Mouse (Mus musculus): ENCODE results near the gene Guca1a. TPM values are rescaled to one million over a fixed set of nuclear protein-coding genes. Genes with fewer than 3 reads are reported as not detected.
"Not testable (repeated sequence)": the region's sequence is repeated elsewhere in the genome, so short reads cannot be mapped to it uniquely, and the experiment has no call there.

The Guca1a gene
- total RNA-seq, 4 experiments from 2014 or later: 3.0 to 4.5 (median 3.4) TPM

DNA sequence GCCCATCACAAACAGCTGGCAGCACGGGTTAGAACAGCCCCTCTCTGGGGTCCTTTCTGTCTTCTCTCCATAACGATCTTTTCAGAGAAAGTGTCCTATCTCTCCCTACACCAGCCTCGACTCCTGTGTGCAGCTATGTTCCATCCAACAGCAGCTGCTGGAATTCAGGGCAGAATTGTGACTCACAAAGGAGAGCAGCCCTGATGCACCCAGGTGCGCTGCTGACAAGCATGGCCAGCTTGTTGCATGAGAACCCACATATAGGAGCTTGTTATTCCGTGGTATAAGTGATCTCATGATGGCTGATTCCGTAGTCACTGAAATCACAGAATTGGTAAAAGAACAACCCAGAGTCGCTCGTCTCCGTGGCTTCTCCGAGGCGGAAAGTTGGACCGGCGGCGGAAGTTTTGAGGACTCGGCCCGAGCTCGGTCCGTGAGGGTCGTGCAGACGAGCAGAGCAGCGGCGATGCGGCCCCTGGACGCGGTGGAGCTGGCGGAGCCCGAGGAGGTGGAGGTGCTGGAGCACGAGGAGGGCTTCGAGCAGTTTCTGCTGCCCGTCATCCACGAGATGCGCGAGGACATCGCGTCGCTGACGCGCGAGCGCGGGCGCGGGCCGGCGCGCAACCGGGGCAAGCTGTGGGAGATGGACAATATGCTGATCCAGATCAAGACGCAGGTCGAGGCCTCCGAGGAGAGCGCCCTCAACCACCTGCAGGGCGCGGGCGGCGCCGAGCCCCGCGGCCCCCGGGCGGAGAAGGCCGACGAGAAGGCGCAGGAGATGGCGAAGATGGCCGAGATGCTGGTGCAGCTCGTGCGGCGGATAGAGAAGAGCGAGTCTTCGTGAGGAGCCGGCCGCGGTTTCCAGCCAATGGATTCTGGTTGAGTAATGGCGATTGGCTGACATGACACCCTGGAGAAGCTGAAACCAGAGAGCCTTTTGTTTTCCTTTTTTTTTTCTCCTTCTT lies 9.8 kb upstream of the Guca1a start:
- DNase-seq: not testable (repeated sequence)

- DNase-seq: peak; percentile 35
These were observed 8.1 kb upstream of the Guca1a start for GRCm38 (mm10) chr17:47408558-47408898.

DNA sequence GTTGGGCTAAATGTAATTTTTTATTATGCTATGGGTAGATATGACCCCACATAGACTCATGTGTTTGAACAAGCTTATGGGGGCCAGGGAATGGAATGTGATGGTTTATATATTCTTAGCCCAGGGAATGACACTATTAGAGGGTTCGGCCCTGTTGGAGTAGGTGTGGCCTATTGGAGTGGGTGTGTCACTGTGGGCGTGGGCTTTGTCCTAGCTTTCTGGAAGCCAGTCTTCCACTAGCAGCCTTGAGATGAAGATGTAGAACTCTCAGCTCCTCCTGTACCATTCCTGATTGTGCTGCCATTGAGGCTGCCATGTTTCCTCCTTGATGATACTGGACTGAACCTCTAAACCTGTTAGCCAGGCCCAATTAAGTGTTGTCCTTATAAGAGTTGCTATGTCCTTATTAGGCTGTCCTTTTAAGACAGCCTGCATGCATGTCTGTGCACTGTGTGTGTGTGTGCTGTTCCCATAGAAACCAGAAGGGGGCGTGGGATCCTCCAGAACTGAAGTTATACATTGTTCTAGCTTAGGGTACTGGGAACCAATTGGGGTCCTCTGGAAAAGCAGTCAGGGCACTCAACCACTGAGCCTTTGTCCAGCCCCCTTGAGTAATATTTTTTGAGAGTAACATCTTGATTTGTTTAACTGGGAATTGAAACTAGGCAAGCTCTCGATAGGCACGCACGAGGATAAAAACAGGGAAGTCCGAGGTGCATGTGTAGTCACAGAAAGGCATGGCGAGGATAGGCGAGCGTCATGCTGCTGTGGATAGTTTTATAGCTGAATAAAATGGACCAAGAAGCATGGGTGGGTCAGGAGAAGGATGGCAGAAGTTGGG lies 7.6 kb upstream of the Guca1a start:
- DNase-seq: no peak

GRCm38 (mm10) chr17:47399091-47399490 lies 1.3 kb downstream of the Guca1a start:
- no peak for DNase-seq

DNA sequence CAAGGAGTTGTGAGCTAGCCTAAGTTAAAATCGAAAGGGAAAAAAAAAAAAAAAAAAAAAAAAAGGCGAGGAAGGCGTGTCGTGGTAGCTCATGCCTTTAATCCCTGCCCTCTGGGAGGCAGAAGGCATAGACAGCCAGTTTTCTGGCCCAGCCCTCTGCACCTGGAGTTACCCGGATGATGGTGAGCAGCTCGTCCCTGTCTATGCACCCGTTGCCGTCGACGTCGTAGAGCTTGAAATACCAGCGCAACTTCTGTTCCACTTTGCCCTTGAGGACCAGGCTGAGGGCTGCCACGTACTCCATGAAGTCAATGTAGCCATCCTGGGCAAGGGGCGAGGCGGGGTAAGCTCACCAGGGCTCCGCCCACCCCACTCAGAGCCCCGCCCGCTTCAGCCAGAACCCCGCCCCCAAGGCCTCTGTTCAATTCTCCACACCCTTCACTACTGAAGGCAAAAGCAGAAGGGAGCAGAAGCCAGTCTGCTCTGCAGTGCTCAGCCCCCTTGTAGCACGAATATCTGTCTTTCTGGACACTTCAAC lies 4.9 kb downstream of the Guca1a start:
- peak; percentile 64 for DNase-seq

GRCm38 (mm10) chr17:47394223-47394869 lies 6.0 kb downstream of the Guca1a start:
- DNase-seq: no peak

DNA sequence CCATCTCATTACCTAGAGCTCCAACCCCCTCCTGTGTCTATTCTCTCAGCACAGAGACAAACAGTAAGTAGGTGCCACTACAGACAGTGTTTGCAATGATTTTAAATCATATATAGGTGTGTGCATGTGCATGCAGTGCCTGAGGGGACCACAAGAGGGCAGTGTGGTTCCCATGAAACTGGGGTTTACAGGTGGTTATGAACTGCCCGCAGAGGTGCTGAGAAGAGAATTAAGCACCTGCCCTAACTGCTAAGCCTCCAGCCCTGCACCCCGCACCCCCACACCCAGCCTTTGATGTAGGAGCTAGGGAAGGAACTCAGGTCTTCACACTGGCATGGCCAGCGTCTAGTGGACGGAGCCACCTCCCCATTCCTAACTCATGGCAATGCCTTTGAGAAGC lies 13.7 kb downstream of the Guca1a start:
- DNase-seq: no peak

DNA sequence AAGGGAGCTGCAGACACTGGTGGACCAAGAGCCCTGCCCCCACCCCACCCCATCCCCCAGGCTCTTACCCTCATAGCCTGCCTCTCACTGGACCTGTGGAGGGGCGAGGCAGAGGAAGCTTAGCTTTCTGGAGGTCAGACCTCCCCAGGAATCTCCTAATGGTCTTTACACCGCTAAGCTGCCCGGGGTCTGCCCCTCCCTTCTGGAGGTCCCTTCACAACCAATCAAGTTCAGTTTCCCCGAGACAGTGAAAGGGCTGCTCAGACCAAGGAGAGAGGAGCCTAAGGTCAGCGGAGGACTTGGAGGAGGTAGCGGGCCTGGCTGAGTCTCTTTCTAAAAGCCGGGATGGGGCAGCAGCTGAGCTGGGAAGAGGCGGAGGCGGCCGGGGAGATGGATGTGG lies 15.2 kb downstream of the Guca1a start, which contains the start of gene Guca1b:
TSS of gene Guca1b (plus strand) at position 249 of the 400 bp plus-strand sequence.
- no peak for DNase-seq

GRCm38 (mm10) chr17:47384064-47384463 lies 16.3 kb downstream of the Guca1a start:
- DNase-seq: no peak

GRCm38 (mm10) chr17:47383266-47383665 lies 17.1 kb downstream of the Guca1a start:
- no peak for DNase-seq

DNA sequence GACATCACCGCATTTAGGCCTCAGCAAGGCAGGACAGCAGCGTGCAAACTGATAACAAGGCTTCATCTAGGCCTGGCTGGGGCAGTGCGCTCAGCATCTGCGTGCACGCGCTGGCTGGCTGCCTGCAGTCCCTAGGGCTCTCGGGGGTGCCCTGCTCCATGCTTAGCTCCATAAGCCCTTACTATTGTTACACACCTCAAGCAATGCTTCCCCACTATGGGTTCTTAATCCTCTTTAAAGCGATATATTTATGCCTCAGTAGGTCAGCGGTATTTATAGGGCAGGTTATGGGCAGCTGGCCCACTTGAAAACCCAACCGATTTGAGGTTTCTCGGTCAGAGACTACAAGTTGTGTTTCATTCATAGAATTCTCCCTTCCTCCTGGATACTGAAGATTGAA lies 18.5 kb downstream of the Guca1a start:
- no peak for DNase-seq

- no peak for DNase-seq
These were observed 22.3 kb downstream of the Guca1a start for GRCm38 (mm10) chr17:47378133-47378532.

DNA sequence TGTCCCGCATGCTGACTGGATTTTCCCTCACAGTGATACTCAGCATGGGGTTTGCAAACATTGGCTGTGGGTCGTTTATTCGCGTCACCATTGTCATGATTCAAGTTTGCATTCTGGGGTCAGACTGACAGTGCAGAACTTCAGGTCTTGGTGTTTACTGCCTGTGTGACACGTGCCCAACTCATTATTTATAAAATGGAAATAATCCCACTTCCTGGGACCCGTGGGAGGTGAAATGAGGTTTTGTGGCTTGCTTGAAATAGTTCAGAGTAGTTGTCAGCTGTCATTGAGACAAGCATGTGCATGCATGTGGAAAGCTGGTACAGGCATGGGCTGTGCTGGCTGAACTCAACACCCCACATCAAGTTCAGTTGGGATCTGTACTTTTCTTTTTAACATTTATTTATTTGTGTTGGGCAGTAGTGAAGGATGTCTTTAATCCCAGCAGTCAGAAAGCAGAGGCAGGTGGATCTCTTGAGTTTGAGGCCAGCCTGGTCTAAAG lies 23.6 kb downstream of the Guca1a start:
- DNase-seq: no peak

- DNase-seq: no peak
These were observed 26.4 kb downstream of the Guca1a start for GRCm38 (mm10) chr17:47373991-47374390.

DNA sequence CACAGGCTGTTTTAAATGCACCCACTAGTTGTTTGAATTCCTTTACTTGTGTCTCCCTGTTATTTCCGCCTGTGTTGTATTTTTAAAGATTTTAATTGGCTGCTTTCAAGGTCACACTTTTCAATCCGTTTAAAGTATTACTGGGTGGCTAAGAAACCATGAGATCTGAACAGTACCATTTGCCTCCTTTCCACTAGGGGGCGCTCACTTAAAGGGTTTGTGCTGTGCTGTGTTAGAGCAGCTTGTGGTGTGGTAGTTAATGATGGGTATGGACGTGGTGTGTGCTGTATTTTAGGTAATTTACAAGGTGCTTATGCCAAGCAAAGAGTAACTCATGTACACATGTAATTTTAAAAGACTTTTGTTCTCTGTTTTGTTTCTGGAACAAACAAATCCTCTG lies 28.9 kb downstream of the Guca1a start:
- no peak for DNase-seq

GRCm38 (mm10) chr17:47369087-47369443 lies 31.3 kb downstream of the Guca1a start:
- no peak for DNase-seq

DNA sequence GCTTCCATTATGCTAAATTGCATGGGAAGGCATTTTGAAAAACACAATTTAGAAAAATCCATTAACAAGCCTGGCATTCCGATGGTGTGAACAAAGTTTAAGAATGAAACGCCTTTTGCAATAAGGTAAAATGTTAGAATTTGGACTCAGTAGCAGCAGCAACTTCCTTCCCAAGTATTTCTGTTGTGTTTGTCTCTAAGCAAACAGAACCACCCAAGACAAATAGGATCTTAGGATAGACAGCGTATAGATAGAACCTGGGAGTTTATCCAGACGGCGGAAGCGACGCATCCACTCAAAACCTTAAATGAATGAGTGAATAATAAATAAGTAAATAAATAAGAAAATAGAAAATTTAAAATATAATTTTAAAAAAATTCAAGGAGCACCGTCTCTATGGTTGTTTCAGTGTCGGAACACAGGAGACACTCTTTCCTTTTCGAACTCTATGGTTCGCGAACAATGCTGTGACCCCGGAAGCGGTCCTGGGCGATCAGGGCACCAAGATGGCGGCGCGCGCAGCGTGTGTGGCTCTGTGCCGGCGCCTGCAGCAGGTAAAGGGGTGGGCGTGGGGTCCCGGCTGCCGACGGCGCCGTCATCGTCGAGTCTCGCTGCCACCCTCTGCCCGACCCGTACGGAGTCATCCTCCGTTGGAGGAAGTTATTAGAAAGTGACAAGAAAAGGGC lies 31.8 kb downstream of the Guca1a start, which contains the start of gene Mrps10:
TSS of gene Mrps10 (plus strand) at position 487 of the 686 bp plus-strand sequence.
- peak; percentile 81 for DNase-seq

DNA sequence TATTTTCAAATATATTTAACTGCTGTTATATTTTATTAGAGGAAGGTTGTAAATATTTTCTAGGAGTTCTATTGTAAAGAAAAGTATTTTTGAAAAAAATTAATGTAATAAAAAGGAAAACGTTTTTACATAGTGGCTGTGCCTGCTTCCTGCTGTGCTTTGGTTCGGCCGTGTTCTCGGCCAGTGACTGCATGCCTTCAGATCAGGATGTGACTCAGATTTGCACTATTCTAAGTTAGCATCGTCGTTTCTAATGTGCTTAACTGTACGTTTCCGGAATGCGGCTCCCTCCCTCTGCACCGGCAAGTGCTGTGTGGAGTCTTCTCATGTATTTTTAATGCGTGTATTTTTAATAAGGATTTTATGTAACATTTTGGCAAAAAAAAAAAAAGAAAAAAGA lies 39.0 kb downstream of the Guca1a start:
- no peak for DNase-seq

GRCm38 (mm10) chr17:47359964-47360363 lies 40.4 kb downstream of the Guca1a start:
- no peak for DNase-seq

DNA sequence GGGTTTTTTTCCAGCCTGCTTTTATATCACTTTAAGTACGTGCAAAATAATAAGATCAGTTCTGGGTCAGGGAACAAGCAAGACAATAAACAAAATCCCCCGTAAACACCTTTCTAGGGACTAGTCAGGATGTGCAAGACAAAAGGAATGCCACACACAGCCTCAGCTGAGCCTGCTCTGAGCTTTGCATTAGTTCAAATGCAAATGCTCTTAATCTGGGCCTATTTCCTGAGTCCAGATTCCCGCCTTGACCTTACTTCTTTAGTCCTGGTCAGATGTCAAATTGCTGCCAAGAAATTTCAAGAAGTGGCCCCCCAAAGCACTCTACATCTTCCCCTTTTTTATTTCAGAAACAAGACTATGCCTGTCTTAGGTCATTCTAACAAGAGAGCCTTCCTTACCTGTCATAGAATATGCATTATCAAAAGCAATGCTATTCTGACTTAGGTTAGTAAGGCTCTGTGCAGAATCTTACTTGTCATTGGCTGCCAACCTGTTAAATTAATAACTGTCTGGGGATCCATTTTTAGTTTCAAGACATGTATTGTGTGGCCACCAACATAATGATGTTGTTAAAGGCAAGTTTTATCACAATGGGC lies 50.6 kb downstream of the Guca1a start:
- no peak for DNase-seq

Measured in adrenal gland, adult 8-10 months (tissue).